Mouse (Mus musculus) kidney, adult 2 months (tissue): ENCODE measurements at regions not wholly inside any gene's neighbourhood (a gene's known extent, or its start where the extent isn't known, plus 50 kb on each side); places are given as distances from the start of the nearest gene placed in this dataset.

ENCODE experiments used
- CTCF ChIP-seq: fragments of 200-500 bp; conservative IDR thresholded peaks from 2 replicates; pipeline ENCODE4 v1.5.1; 2011; ENCODE audit warnings: low read depth, mild to moderate bottlenecking, control low read depth, low read length, moderate library complexity, mixed read lengths; ENCODE audit not compliant: insufficient read depth, insufficient read length
- POLR2A ChIP-seq: fragments of 200-500 bp; IDR thresholded peaks from one replicate; pipeline ENCODE4 v1.6.1; 2011; ENCODE audit warnings: low read depth, low read length, control low read depth

GRCm38 (mm10) chr9:90890801-90891200, 471.4 kb upstream of the Zic4 start:
- TF ChIP-seq CTCF (no peak), POLR2A (no peak)
